30 mouse cellular contexts compared by ENCODE assay signal in the genomic region with DNA sequence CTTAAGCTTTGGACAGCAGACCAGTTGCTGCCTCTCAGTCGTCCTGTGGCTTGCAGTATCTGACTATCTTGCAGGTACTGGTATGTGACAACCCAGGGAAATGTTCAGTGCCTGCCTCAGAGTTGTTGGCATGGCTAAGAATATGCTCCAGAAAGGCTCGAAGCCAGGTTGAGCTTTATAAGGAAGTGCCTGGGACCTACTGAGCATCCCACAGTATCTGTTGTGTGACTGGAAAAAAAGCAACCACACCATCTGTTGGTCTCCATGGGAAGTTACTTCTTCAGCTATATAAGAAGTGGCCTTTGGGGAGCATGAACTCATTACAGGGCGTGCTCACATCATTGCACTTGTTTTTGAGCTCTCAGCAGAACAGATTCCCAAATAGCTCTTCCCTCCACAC. TPM values are rescaled to one million over a fixed set of nuclear protein-coding genes. Genes with fewer than 3 reads are reported as not detected.
DNase-seq lines count a peak whose midpoint lies in the region; ATAC-seq and TF ChIP-seq lines count a peak whose summit lies in the region.
"Had no signal": no experiment of that assay in that cellular context is flagged by ENCODE, and none has a peak within 500 bp of the region (broad histone marks: within the 10 kb centered on the region; RNA-seq: fewer than 3 reads in every experiment).

No protein-coding gene starts in this region.

- no peaks in the 10 kb centered on the region for H3K4me1 ChIP-seq in midbrain, postnatal 0 days (ENCODE audit: insufficient read depth, low read length)
- no peaks in the 10 kb centered on the region for H3K4me1 ChIP-seq in midbrain, embryonic 14.5 days (ENCODE audit: control insufficient read depth, insufficient read depth, low read length)
- H3K4me1 ChIP-seq: heart, embryonic 10.5 days; hindbrain, embryonic 12.5 days; intestine, embryonic 15.5 days; limb, embryonic 12.5 days; liver, embryonic 15.5 days; neural tube, embryonic 13.5 days had no signal

- H3K27me3 ChIP-seq in midbrain, postnatal 0 days (ENCODE audit: insufficient read depth, low read length): no peaks in the 10 kb centered on the region
- H3K27me3 ChIP-seq in midbrain, embryonic 14.5 days (ENCODE audit: control insufficient read depth, insufficient read depth, low read length): no peaks in the 10 kb centered on the region
- H3K27me3 ChIP-seq: embryonic facial prominence, embryonic 13.5 days; forebrain, embryonic 15.5 days; heart, embryonic 15.5 days; hindbrain, embryonic 12.5 days; intestine, embryonic 15.5 days; limb, embryonic 12.5 days; liver, embryonic 15.5 days; neural tube, embryonic 13.5 days had no signal

- H3K36me3 ChIP-seq in midbrain, postnatal 0 days (ENCODE audit: insufficient read depth, low read length): no peaks in the 10 kb centered on the region
- H3K36me3 ChIP-seq in midbrain, embryonic 14.5 days (ENCODE audit: control insufficient read depth, insufficient read depth, low read length): no peaks in the 10 kb centered on the region
- H3K36me3 ChIP-seq: embryonic facial prominence, embryonic 13.5 days; forebrain, embryonic 10.5 days; forebrain, embryonic 15.5 days; G1E; heart, embryonic 10.5 days; heart, embryonic 15.5 days; hindbrain, embryonic 12.5 days; intestine, embryonic 15.5 days; limb, embryonic 12.5 days; liver, embryonic 15.5 days; neural tube, embryonic 13.5 days had no signal

- H3K4me2 ChIP-seq in midbrain, postnatal 0 days (ENCODE audit: low read depth, low read length, poor library complexity, severe bottlenecking): no peak overlapping the region
- H3K4me2 ChIP-seq in midbrain, embryonic 14.5 days (ENCODE audit: low read length): no peak overlapping the region
- H3K4me2 ChIP-seq: embryonic facial prominence, embryonic 13.5 days; forebrain, embryonic 15.5 days; heart, embryonic 15.5 days; hindbrain, embryonic 12.5 days; intestine, embryonic 15.5 days; limb, embryonic 12.5 days; liver, embryonic 15.5 days; lung, embryonic 14.5 days; midbrain, embryonic 11.5 days; neural tube, embryonic 13.5 days had no signal

- no peak overlapping the region for H3K4me3 ChIP-seq in midbrain, postnatal 0 days (ENCODE audit: low read depth, low read length)
- H3K4me3 ChIP-seq in midbrain, embryonic 14.5 days (replicated peaks; ENCODE audit: low read depth, low read length): no peak overlapping the region
- H3K4me3 ChIP-seq: embryonic facial prominence, embryonic 13.5 days; forebrain, embryonic 10.5 days; forebrain, embryonic 15.5 days; heart, embryonic 10.5 days; heart, embryonic 15.5 days; hindbrain, embryonic 12.5 days; intestine, embryonic 15.5 days; layer of hippocampus, adult 2 months; left cerebral cortex, adult 2 months; limb, embryonic 12.5 days; liver, embryonic 15.5 days; neural tube, embryonic 13.5 days had no signal

- WGBS in midbrain, postnatal 0 days: 67% methylated on average over 3 of the region's 3 CpGs
- 76% methylated on average over 3 of the region's 3 CpGs for WGBS in midbrain, embryonic 14.5 days

- H3K27ac ChIP-seq in midbrain, postnatal 0 days (ENCODE audit: low read depth, low read length): no peak overlapping the region
- H3K27ac ChIP-seq in midbrain, embryonic 14.5 days (replicated peaks; ENCODE audit: low read depth, low read length): no peak overlapping the region
- H3K27ac ChIP-seq: embryonic facial prominence, embryonic 13.5 days; forebrain, embryonic 10.5 days; forebrain, embryonic 15.5 days; heart, embryonic 10.5 days; heart, embryonic 15.5 days; hindbrain, embryonic 12.5 days; intestine, embryonic 15.5 days; layer of hippocampus, adult 2 months; left cerebral cortex, adult 2 months; limb, embryonic 12.5 days; liver, embryonic 15.5 days; neural tube, embryonic 13.5 days; stomach, postnatal 0 days had no signal

- peak; percentile 4 for DNase-seq in cerebellum, adult 9-10 months
- no peak for DNase-seq in cerebellum, adult 11-12 months
- no peak for DNase-seq in frontal cortex, postnatal 25 days (ENCODE audit: low spot score in 2 of 2)
- DNase-seq in midbrain, postnatal 0 days (ENCODE audit: low spot score): peak; percentile 48
- DNase-seq in midbrain, embryonic 14.5 days: no peak
- DNase-seq in telencephalon, adult 2 months (ENCODE audit: low read depth, low spot score): peak; percentile 26
- DNase-seq: adrenal gland, adult 8-10 months; gastrocnemius, postnatal 10 days; kidney, adult 2 months; kidney, postnatal 36 days; lung, embryonic 14.5 days; right cerebral cortex, postnatal 4 days; thymus, adult 2 months; thymus, postnatal 4 days had no signal

- no peaks in the 10 kb centered on the region for H3K9me3 ChIP-seq in midbrain, postnatal 0 days (ENCODE audit: low read length)
- H3K9me3 ChIP-seq in midbrain, embryonic 14.5 days (ENCODE audit: control insufficient read depth, low read length): no peaks in the 10 kb centered on the region
- H3K9me3 ChIP-seq: embryonic facial prominence, embryonic 13.5 days; forebrain, embryonic 10.5 days; forebrain, embryonic 15.5 days; G1E; heart, embryonic 10.5 days; heart, embryonic 15.5 days; hindbrain, embryonic 12.5 days; intestine, embryonic 15.5 days; limb, embryonic 12.5 days; liver, embryonic 15.5 days; neural tube, embryonic 13.5 days had no signal

- H3K9ac ChIP-seq in midbrain, postnatal 0 days (replicated peaks; ENCODE audit: low read length, poor library complexity, severe bottlenecking): no peak overlapping the region
- H3K9ac ChIP-seq in midbrain, embryonic 14.5 days (replicated peaks; ENCODE audit: low read length): no peak overlapping the region
- H3K9ac ChIP-seq: embryonic facial prominence, embryonic 13.5 days; forebrain, embryonic 15.5 days; heart, embryonic 15.5 days; hindbrain, embryonic 12.5 days; intestine, embryonic 15.5 days; limb, embryonic 12.5 days; liver, embryonic 15.5 days; lung, embryonic 14.5 days; neural tube, embryonic 13.5 days had no signal

- no peak for TF ChIP-seq CTCF in midbrain, postnatal 0 days (IDR thresholded peaks at IDR 0.05)

- peak; percentile 92 for ATAC-seq in frontal cortex, adult (ENCODE audit: low TSS enrichment)
- no peak for ATAC-seq in midbrain, postnatal 0 days (ENCODE audit: low FRiP score)
- no peak for ATAC-seq in midbrain, embryonic 14.5 days (ENCODE audit: low FRiP score, low TSS enrichment)
- ATAC-seq: forebrain, embryonic 15.5 days; intestine, embryonic 15.5 days had no signal

RNA-seq across cellular contexts. Expression of gene Prdx6, which starts 31.2 kb away (rescaled TPM):
- 79.1 and 90.3 TPM in 2 replicates for total RNA-seq in midbrain, postnatal 0 days (2014; rRNA removed)
- polyA plus RNA-seq in midbrain, postnatal 0 days (2015; fragmentation: Nextera tagmentation; extraction: Ambion mirVana): 159 and 160 TPM in 2 replicates
- 127 and 161 TPM in 2 replicates for polyA plus RNA-seq in midbrain, embryonic 14.5 days (2014; fragmentation: Nextera tagmentation; extraction: Ambion mirVana)

Comparison
In these comparisons a context has a peak if more than half of its experiments do, and no peak if none do; other contexts are left out.
1. DNase-seq: peak in cerebellum, adult 9-10 months (single experiment), midbrain, postnatal 0 days (single experiment) and telencephalon, adult 2 months (single experiment); none in cerebellum, adult 11-12 months (single experiment), frontal cortex, postnatal 25 days (0 of 2) and midbrain, embryonic 14.5 days (single experiment).